Mouse (Mus musculus) heart, embryonic 16.5 days (tissue): ENCODE data around the gene Bfsp1. TPM values are rescaled to one million over a fixed set of nuclear protein-coding genes. Genes with fewer than 3 reads are reported as not detected.

Experiments used
- ATAC-seq: fragments of 200-750 bp; cut with Nextera tagmentation; replicated peaks from 2 replicates; pipeline ENCODE4 v1.8.0; 2017; ENCODE audit warnings: moderate number of reproducible peaks; ENCODE audit not compliant: insufficient read depth, low FRiP score; ENCODE audit errors: extremely low read depth
- H3K27ac ChIP-seq: fragments of 300-500 bp; sonication (generic); 2 replicates; pipeline ENCODE4 v1.5.1; 2014; ENCODE audit warnings: mild to moderate bottlenecking, low read length, control low read depth, moderate library complexity
- H3K27me3 ChIP-seq: fragments of 300-500 bp; sonication (generic); 2 replicates; pipeline ENCODE4 v1.6.1; 2014; ENCODE audit warnings: low read length, mixed read lengths; ENCODE audit not compliant: control insufficient read depth, insufficient read depth
- H3K36me3 ChIP-seq: fragments of 300-500 bp; sonication (generic); 2 replicates; pipeline ENCODE4 v1.6.1; 2014; ENCODE audit not compliant: control insufficient read depth, insufficient read depth
- H3K4me1 ChIP-seq: fragments of 300-500 bp; sonication (generic); 2 replicates; pipeline ENCODE4 v1.6.1; 2014; ENCODE audit warnings: low read length, mixed read lengths; ENCODE audit not compliant: control insufficient read depth, insufficient read depth
- H3K4me2 ChIP-seq: fragments of 300-500 bp; sonication (generic); 2 replicates; pipeline ENCODE4 v1.6.1; 2014; ENCODE audit warnings: low read depth, mild to moderate bottlenecking, control low read depth, low read length
- H3K4me3 ChIP-seq: fragments of 300-500 bp; sonication (generic); 2 replicates; pipeline ENCODE4 v1.5.1; 2014; ENCODE audit warnings: mild to moderate bottlenecking, control low read depth, low read length
- H3K9ac ChIP-seq: fragments of 300-500 bp; sonication (generic); 2 replicates; pipeline ENCODE4 v1.6.1; 2014; ENCODE audit warnings: low read length, control low read depth
- H3K9me3 ChIP-seq: fragments of 300-500 bp; sonication (generic); replicated peaks from 2 replicates; pipeline ENCODE4 v1.6.1; 2016; ENCODE audit warnings: low read length; ENCODE audit not compliant: control insufficient read depth
- WGBS: fragments of 180-500 bp; shearing (Covaris S2); extraction: QIAGEN DNeasy Blood & Tissue Kit; methylation state at CpG from one replicate; pipeline ENCODE4 v1.1.7; 2014; 5-methylcytosine and 5-hydroxymethylcytosine counted together
- polyA plus RNA-seq: library from polyadenylated mRNA; unstranded; fragments of >200 nt; fragmentation: Nextera tagmentation; extraction: Ambion mirVana; gene quantifications from 2 replicates; pipeline ENCODE4 v1.2.1, GENCODE M21; 2015

Gene Bfsp1
- polyA plus RNA-seq, 1 experiment from 2014 or later, result 1.1 TPM

GRCm38 (mm10) chr2:143831645-143832044 is 31.3 kb downstream of the Bfsp1 start:
- Histone ChIP-seq H3K4me2 (no peak overlapping the region), H3K9ac (no peak overlapping the region), H3K4me3 (no peak overlapping the region), H3K4me1 (no peaks in the 10 kb centered on the region), H3K27ac (no peak overlapping the region), H3K27me3 (no peaks in the 10 kb centered on the region), H3K36me3 (no peaks in the 10 kb centered on the region), H3K9me3 (no peaks in the 10 kb centered on the region)
- WGBS, result 54% methylated on average over 17 of the region's 17 CpGs
- no peak for ATAC-seq

- ATAC-seq, result no peak
- Histone ChIP-seq H3K27ac (no peak overlapping the region), H3K4me1 (no peaks in the 10 kb centered on the region), H3K4me2 (no peak overlapping the region), H3K9me3 (no peaks in the 10 kb centered on the region), H3K9ac (no peak overlapping the region), H3K36me3 (no peaks in the 10 kb centered on the region), H3K27me3 (no peaks in the 10 kb centered on the region), H3K4me3 (no peak overlapping the region)
- 81% methylated on average over 11 of the region's 11 CpGs for WGBS
Measured at GRCm38 (mm10) chr2:143813461-143813860, 49.5 kb downstream of the Bfsp1 start.

- WGBS, result 37% methylated on average over 4 of the region's 4 CpGs
- no peak overlapping the region for H3K4me2 ChIP-seq
- H3K4me3 ChIP-seq, result no peak overlapping the region
- no peaks in the 10 kb centered on the region for H3K4me1 ChIP-seq
- H3K27ac ChIP-seq, result no peak overlapping the region
- no peak for ATAC-seq
- H3K9me3 ChIP-seq, result no peaks in the 10 kb centered on the region
- H3K27me3 ChIP-seq, result no peaks in the 10 kb centered on the region
- no peaks in the 10 kb centered on the region for H3K36me3 ChIP-seq
- no peak overlapping the region for H3K9ac ChIP-seq
Measured at GRCm38 (mm10) chr2:143812262-143812661, 50.7 kb downstream of the Bfsp1 start.

GRCm38 (mm10) chr2:143808789-143809188 is 54.2 kb downstream of the Bfsp1 start:
- no peak overlapping the region for H3K9ac ChIP-seq
- H3K27me3 ChIP-seq, result no peaks in the 10 kb centered on the region
- H3K27ac ChIP-seq, result no peak overlapping the region
- H3K36me3 ChIP-seq, result no peaks in the 10 kb centered on the region
- no peak overlapping the region for H3K4me2 ChIP-seq
- no peak for ATAC-seq
- no peaks in the 10 kb centered on the region for H3K4me1 ChIP-seq
- H3K4me3 ChIP-seq, result no peak overlapping the region
- no peaks in the 10 kb centered on the region for H3K9me3 ChIP-seq
- 57% methylated on average over 5 of the region's 5 CpGs for WGBS

GRCm38 (mm10) chr2:143806924-143807664 is 55.9 kb downstream of the Bfsp1 start:
- ATAC-seq, result no peak
- whole genome bisulfite sequencing, result 52% methylated on average over 9 of the region's 9 CpGs
- H3K36me3 ChIP-seq, result no peaks in the 10 kb centered on the region
- H3K9me3 ChIP-seq, result no peaks in the 10 kb centered on the region
- no peaks in the 10 kb centered on the region for H3K4me1 ChIP-seq
- no peak overlapping the region for H3K4me3 ChIP-seq
- no peak overlapping the region for H3K27ac ChIP-seq
- H3K9ac ChIP-seq, result no peak overlapping the region
- peak overlapping the region; percentile 19; the same call in 1 of the 2 replicates for H3K4me2 ChIP-seq
- no peaks in the 10 kb centered on the region for H3K27me3 ChIP-seq

- 56% methylated on average over 15 of the region's 15 CpGs for WGBS
- Histone ChIP-seq H3K27me3 (no peaks in the 10 kb centered on the region), H3K9me3 (no peaks in the 10 kb centered on the region), H3K4me1 (no peaks in the 10 kb centered on the region), H3K27ac (no peak overlapping the region), H3K9ac (no peak overlapping the region), H3K4me2 (peak overlapping the region; percentile 19; the same call in 1 of the 2 replicates), H3K4me3 (no peak overlapping the region), H3K36me3 (no peaks in the 10 kb centered on the region)
- no peak; the same call in 1 of the 2 replicates for ATAC-seq
Measured at GRCm38 (mm10) chr2:143806140-143806923, 56.6 kb downstream of the Bfsp1 start.

- no peak overlapping the region for H3K4me2 ChIP-seq
- H3K27me3 ChIP-seq, result no peaks in the 10 kb centered on the region
- H3K9ac ChIP-seq, result no peak overlapping the region
- no peak for ATAC-seq
- H3K27ac ChIP-seq, result no peak overlapping the region
- WGBS, result 67% methylated on average over 5 of the region's 5 CpGs
- no peaks in the 10 kb centered on the region for H3K4me1 ChIP-seq
- no peak overlapping the region for H3K4me3 ChIP-seq
- no peaks in the 10 kb centered on the region for H3K9me3 ChIP-seq
- H3K36me3 ChIP-seq, result no peaks in the 10 kb centered on the region
Measured at GRCm38 (mm10) chr2:143801097-143801496, 61.9 kb downstream of the Bfsp1 start.

GRCm38 (mm10) chr2:143796335-143797013 is 66.5 kb downstream of the Bfsp1 start:
- H3K27me3 ChIP-seq, result no peaks in the 10 kb centered on the region
- 0 out of 2 replicates have a peak, but pooled peaks cover 2% of the 10 kb centered on the region for H3K4me1 ChIP-seq
- ATAC-seq, result no peak
- no peak overlapping the region for H3K4me3 ChIP-seq
- H3K9ac ChIP-seq, result no peak overlapping the region
- H3K36me3 ChIP-seq, result no peaks in the 10 kb centered on the region
- 62% methylated on average over 4 of the region's 4 CpGs for WGBS
- H3K9me3 ChIP-seq, result no peaks in the 10 kb centered on the region
- H3K4me2 ChIP-seq, result no peak overlapping the region
- no peak overlapping the region for H3K27ac ChIP-seq

- Histone ChIP-seq H3K36me3 (no peaks in the 10 kb centered on the region), H3K4me2 (no peak overlapping the region), H3K4me1 (0 out of 2 replicates have a peak, but pooled peaks cover 2% of the 10 kb centered on the region), H3K4me3 (no peak overlapping the region), H3K27ac (no peak overlapping the region), H3K27me3 (no peaks in the 10 kb centered on the region), H3K9me3 (no peaks in the 10 kb centered on the region), H3K9ac (no peak overlapping the region)
- 84% methylated on average over 4 of the region's 4 CpGs for WGBS
- no peak for ATAC-seq
Measured at GRCm38 (mm10) chr2:143795858-143796257, 67.1 kb downstream of the Bfsp1 start.
